Mouse (Mus musculus) testis, postnatal 10 days (tissue): Measurements from ENCODE around the gene Zranb3.

Experiments used
- DNase-seq: peaks from one replicate; pipeline ENCODE4 v3.0.0; 2021; ENCODE audit warnings: low spot score

Zranb3 gene

DNA sequence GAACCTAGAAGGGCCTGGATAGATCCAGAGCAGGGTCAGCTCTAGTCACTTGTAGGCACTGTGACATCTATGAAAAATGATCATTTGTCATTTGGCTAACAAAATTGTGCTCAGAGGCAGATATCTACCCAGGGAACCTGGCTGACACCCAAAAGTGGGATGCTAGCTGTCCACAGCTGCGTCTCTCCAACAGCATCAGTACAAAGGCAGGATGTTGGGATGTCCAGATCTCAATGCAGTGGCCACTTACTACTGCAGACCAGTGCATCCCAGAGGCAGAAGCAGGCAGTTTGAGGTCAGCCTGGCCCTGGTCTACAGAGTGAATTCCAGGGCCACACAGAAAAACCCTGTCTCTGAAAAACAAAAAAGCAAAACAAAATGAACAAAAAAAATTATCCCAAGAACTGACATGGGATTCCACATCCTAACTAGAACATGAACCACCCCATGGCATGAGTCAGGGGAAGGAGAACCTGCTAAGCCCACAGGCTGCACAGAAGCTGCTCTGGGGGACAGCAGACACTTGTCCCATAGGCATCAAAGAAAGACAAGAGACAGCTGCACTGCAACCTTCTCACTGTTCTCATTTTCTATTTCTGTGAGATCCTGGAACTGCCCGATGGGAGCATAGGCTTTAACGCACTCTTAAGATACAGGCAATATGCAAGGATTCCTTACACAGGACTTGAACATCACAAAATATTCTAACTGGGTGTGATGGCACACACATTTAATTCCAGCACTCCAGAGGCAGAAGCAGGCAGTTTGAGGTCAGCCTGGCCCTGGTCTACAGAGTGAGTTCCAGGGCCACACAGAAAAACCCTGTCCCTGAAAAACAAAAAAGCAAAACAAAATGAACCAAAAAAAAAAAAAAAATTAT lies 156.9 kb downstream of the Zranb3 start:
- DNase-seq: no peak

- DNase-seq: no peak
Measured at GRCm38 (mm10) chr1:127943516-127943915, 159.3 kb downstream of the Zranb3 start.

- no peak for DNase-seq
Measured at GRCm38 (mm10) chr1:127942231-127942630, 160.6 kb downstream of the Zranb3 start.

GRCm38 (mm10) chr1:127937277-127937676 lies 165.6 kb downstream of the Zranb3 start:
- no peak for DNase-seq

GRCm38 (mm10) chr1:127934322-127934721 lies 168.5 kb downstream of the Zranb3 start:
- no peak for DNase-seq

GRCm38 (mm10) chr1:127933405-127933804 lies 169.4 kb downstream of the Zranb3 start:
- no peak for DNase-seq

- no peak for DNase-seq
Measured at GRCm38 (mm10) chr1:127915802-127916201, 187.0 kb downstream of the Zranb3 start.

DNA sequence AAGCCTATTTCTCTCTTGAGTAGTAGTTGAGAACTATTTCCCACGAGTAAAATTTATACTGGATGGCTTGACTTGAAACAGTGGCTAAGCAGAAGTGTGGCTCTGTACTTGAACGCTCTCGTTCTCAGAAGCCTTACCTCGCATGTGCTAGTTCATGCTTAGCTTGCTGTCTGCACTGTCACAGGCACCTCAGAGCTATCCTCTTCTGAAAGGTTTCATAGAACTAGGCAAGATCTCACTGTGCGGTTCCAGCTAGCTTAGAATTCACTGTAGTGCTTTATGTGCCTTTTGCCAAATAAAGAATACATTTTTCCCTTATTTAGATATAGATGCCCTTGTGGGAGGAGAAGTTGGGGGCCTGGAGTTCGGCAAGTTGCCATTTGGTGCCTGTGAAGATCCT lies 187.5 kb downstream of the Zranb3 start:
- no peak for DNase-seq

- no peak for DNase-seq
Measured at GRCm38 (mm10) chr1:127913116-127913515, 189.7 kb downstream of the Zranb3 start.

GRCm38 (mm10) chr1:127904774-127905385 lies 198.0 kb downstream of the Zranb3 start:
- DNase-seq: no peak
